Mouse (Mus musculus) testis, postnatal 10 days (tissue): ENCODE measurements around the gene Lrriq3.

Experiments used
- DNase-seq: peaks from one replicate; pipeline ENCODE4 v3.0.0; 2021; ENCODE audit warnings: low spot score

Lrriq3 gene

DNA sequence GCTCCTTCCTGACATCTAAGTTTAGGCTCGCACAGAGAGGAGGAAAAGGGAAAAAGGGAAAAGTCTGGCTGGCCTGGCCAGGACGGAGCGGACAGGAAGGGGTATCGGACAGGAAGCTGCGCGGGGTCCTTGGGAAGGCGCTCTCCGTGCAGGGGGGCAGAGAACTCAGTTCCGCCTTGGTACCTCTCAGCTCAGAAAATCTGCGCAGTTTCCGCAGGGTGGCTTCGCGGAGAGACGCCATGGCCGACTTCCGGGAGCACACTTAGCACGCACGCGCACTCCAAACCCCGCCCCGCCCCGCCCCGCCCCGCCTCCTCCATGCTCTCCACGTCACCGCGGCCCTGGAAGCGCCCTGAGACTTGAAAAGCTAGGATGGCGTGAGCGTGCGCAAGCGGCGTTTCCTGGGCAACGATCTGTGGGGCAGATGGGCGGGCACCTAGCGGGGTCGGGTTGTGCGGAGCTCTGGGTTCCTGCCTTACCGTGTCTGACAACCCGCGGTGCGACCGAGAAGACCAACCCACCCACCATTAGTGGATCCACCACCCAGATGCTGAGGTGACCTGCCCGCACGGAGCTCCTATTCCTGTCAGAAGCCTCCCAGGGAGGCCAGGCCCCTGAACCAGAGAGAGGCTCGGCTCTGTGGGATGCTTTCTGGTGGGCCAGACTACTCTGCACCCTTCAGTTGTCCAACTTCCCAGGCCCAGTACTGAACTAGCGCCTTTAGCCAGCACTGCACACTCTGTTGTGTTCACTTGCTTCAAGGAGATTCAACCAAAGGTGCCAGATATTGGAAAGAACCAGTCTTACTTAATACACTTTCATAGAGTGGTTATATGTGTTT is at the start of gene Lrriq3, which contains the start of gene Fpgt:
Lrriq3 (plus strand) TSS at position 319 of the 841 bp plus-strand sequence.
Fpgt (minus strand) TSS at position 288 of the 841 bp plus-strand sequence.
- peak; percentile 89 for DNase-seq

DNA sequence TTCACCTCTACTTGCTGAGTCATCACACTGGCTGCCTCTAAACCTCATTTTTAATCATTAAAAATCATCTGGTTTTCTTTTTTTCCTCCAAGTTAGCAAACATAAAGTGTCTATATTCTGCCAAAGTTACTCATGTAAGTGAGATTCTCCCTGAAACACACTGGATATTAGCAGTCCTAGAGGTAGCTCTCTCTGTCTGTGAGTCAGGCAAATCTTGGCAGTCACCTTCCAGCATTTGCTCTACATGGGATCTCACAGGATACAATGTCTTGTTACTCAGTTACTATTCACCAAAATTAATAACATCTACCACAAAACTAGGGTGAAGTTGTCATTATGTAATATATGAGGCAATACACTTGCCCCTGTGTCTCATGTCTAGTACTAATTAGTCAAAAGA is 41.2 kb upstream of the Lrriq3 start:
- DNase-seq, result no peak

DNA sequence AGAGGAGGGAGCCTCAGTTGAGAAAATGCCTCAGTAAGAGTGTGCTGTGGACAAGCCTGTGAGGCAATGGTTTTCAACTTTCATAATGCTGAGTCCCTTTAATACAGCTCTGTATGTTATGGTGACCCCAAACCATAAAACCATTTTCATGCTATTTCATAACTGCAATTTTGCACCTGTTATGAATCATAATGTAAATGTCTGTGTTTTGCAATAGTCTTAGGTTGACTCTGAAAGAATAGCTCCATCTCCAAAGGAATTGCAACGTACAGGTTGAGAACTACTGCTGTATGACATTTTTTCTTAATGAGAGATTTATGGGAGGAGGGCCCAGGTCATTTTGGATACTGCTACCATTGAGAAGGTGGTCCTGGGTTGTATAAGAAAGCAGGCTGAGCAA is 40.0 kb upstream of the Lrriq3 start:
- no peak for DNase-seq

DNA sequence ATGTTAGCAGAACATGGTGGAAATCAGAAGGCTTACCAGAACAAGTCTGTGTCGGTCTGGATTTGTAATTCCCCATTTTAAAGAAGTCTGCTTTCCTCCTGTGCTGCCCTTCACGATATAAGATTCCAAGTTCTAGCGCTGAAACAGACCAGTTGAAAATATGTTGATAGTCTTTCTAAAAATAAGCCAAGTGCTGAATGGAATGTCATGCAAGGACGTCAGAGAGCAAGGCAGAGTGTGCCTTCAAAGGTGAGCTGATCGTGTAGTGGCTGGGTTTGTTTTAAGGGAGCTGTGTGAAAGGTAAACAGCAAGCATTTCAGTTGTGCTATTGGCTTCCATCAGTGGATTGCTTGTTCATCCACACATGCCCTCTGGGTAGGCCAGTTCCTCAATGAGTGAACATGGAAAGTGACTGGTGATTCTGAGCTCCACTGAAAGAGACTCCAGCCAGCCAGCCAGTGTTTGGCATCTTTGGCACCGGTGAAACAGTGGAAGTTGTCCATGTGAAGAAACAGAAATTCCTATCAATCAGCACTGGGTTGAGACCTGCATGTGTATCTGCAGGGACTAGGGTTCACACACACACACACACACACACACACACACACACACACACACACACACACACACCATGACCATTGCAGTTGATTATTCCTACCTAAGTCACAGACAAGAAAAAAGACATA is 37.9 kb upstream of the Lrriq3 start, which contains the start of gene Tnni3k:
Tnni3k (minus strand) TSS at position 177 of the 686 bp plus-strand sequence.
- DNase-seq, result no peak

DNA sequence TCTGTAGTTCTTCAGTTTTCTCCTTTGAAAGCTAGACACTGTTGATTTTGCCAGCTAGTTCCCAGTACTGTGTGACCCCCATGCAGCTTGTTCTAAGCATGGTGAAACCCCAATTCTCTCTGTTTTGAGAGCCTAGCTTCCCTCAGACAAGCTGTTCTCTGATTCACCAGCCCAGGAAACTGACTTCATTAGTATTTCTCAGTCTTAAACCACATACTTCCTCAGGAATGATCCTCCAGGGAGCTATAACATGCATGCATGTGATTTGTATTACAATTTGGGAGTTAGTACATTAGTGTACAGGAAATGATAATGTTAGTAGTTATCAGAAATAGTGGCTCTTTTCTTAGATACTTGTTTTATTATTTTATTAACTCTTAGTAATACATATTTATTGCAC is 36.6 kb upstream of the Lrriq3 start:
- no peak for DNase-seq

DNA sequence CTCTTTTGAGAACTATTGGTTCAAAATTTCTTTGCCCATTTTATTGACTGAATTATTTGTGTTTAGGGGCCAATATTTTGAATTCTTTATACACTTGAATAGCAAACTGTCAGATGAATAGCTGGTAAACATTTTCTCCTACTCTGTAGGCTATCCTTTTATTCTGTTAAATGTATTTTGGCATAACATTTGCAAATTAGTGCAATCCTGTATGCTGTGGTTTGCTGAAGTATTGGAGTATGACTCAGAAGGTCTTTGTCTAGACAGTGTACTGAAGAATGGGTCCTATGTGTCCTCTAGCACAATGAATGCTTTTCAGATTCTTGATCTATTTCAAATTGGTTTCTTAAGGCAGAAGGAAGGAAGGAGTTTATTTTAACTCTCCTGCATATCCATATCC is 35.7 kb upstream of the Lrriq3 start:
- DNase-seq, result no peak

DNA sequence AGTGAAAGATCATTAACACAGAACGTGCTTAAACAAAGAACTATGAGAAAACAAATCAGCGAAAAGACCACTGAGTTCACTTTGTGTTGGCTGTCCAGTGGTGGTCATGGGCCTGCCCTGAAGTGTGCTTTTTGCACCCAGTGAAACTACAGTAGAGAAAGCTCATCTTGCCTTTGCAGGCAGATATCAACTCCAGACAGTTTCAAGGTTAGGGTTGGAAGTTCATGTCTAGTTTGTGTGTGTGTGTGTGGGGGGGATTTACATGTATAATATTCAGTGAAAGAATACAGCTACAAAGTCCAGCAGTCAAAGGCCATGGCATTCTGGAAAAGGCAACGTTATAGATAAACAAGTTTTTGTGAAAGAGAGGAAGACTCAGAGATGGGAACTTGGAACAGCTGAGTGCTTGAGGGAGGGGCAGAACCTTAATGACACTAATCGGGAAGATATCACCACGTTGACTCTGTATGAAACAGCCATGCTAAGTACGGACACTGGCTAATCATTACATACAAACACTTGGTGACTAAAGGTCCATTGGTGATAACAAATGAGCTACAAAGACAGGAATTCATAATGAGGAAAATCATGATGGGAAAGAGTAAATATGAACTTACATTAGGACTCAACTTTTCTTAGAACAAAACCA is 34.3 kb upstream of the Lrriq3 start:
- DNase-seq, result no peak

DNA sequence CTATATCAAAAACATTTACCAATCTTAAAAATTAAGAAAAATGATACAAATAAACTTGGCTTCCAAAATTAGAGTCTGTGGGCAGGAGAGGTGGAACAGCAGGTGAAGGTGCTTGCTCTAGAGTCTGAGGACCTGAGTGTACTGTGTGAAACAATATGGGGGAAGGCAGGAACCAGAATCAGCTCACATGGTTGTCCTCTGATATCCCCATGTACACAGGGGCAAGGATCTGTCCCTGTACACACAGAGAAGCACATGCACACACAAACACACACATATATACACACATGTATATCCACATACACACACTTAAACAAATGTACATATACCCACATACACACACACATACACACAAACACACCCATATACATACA is 33.8 kb upstream of the Lrriq3 start:
- no peak for DNase-seq

DNA sequence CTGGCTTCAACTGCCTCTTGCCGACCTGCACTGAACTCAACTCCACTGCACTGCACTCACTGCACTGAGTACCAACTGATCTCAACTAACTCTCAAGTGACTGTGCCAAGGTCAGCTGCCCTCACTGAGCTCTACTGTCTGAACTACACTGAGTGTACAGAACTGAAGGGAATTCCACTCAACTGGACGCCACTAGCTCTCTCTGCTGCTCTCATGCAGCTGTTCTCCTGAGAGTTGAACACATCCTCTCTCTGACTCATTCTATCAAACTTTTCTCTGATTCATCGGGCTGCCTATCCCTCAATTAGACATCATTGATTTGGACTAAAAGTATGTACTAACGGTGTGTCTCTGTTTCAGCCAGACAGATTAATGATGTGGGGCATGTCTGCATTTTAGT is 15.3 kb upstream of the Lrriq3 start:
- no peak for DNase-seq

DNA sequence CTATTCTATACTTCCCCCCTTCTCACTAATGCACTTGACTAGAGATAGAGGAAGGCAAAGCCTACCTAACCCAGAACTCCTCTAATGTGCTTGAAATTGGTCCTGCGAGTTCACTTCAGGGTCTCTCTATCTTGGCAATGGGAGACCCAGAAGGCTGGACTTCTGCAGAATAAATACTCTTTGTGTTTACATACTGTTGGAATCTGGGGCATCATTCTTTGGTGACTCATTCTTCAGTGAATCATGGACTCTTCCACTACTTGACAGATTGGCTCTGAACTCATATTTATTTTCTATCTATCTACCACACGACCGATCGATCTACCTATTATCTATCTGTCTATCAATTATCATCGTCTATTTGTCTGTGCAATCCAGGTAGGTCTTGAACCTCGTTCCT is 1.2 kb upstream of the Lrriq3 start:
- DNase-seq, result no peak

DNA sequence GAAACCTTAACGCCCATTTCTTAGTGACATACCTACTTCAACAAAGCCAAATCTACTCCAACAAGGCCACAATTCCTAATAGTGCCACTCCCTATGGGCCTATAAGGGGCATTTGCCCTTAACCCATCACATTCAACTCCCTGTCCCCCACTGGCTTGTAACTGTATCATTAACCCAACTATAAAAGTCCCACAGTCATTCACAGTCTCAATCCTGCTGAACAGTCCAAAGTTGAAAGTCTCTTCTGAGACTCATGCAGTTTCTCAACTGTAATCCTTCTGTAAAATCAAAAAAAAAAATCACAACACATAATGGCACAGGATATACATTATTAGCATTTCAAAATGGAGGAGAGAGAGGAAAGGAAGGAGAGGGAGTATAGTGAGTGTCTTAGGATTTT is 6.0 kb downstream of the Lrriq3 start:
- DNase-seq, result no peak

DNA sequence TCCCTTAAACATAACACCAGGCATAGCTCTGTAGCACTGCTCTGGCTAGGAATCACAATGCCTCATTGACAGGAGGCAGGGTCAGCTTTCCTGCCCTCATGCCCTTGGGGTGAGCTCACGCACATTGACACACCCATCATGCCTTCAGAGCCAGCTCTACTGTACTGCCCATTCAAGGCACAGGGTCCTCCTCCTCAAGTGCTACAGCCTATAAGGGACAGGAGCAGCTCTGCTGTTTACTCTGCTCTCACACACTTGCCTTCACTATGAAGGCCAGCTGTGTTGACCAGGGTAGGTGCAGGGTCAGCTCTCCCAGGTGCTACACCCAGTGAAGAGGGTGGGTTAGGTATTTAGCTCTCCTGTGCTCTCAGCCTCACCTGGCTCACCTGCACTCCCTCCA is 12.7 kb downstream of the Lrriq3 start:
- no peak for DNase-seq

DNA sequence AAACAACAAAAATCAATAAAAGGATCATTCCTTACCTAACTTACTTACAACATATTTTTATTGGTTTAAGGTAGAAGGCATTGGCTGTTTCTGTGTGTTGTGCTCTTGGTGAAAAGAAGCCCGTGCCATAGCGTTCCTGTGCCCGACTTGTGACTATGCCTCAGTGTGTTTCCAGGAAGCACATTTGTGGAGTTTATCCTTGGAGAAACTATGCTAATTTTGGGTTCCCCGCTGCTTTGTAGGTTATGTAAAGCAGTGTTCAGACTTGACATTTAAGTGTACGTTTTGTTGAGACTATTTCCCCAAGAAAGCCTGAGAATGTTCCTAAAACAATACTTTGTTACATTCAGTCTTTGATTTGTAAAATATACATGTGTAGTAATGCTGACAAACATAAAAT is 44.5 kb downstream of the Lrriq3 start:
- DNase-seq, result no peak

DNA sequence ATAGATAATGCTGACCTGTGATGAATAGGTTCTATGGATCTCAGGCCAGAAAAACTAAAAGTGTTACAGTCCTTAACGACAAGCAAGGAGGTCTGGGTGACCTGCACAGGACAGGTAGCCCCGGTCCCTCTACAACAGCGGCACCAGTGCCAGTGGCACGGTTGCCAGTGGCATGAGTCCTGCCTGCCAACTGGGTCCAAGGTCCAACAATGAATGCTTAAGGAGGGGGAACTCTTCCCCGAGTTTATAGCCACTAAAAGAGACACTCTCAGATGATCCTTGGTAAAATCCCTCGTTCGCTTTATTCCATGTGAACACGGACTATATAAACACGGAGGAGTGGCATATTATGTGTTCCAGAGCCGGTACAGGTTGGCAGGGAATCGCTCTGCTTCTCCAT is 47.8 kb downstream of the Lrriq3 start:
- DNase-seq, result no peak

DNA sequence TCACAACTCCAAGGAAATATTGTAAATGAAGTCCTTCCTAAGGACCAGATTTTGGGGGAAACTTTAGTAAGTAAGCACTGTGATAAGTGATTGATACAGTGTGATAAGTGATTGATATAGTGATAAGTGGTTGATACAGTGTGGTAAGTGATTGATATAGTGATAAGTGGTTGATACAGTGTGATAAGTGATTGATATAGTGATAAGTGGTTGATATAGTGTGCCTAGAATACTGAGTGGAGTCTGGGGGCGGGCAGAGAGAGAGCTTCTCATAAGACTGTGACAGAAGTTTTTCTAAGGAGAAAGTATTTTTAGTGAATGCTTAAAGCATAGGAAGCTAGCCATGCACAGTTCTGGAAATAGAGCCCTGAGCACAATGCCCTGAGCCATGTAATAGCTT is 51.1 kb downstream of the Lrriq3 start:
- DNase-seq, result no peak

DNA sequence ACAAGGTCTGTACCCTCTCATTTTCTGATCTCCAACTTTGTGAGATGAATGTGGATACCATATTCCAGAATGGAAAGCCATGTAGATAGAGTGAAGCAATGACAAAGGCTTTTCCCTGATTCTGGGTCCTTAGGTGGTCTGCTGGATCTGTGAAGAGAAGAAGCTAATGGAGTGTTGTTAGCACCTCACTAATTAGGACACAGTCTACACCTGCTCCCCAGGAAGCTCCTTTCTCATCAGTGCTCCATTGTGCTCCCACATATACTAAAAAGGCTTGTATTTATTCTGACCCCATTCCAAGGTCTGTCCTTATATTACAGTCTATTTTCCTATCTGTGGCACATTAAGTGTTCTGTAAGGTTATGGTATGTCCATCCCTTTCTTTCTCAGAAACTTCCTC is 68.6 kb downstream of the Lrriq3 start:
- no peak for DNase-seq

DNA sequence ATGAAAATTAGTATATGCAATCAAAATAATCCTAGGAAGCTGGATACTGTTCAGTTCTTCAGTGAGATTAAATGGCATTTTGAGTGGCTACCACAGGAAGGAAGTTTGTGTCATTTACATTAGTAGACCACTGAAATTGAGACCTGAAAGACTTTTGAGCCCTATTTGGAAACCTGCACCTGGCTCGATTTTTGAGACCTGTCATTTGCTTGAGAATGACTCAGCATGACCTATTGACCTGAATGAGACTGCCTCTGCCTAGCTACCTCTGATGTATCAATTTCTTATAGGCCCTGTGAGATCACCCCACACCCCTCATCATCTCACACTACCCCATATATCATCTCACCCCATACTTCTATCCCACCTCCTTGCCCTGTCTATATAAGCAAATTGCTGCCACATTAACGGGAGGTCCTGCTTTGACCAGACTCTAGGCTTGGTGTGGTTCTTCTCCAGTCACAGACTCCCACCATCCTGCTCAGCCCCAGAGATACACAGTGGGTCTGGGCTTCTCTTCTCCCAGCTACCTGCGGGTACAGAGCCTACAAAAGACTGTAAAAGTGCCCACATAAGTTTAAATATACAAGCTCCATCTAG is 87.2 kb downstream of the Lrriq3 start:
- DNase-seq, result no peak

DNA sequence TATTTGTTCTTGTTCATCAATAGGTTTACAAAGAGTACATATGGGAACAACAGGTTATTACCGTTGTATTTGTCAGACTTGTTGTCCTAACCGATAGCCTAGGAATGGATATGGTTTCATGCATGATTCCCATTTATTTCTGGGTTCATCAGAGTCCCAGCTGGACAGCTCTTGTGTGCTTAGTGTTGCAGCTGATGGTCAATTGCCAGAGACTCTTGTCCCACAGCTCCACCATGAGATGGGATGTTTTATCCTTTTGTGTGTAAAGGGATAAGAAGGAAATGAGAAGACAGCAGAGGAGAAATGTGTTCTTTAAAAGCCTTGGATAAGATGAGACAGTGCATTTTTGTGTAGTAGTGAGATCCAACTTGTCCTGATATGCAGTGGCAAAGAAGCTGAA is 93.2 kb downstream of the Lrriq3 start:
- DNase-seq, result no peak

DNA sequence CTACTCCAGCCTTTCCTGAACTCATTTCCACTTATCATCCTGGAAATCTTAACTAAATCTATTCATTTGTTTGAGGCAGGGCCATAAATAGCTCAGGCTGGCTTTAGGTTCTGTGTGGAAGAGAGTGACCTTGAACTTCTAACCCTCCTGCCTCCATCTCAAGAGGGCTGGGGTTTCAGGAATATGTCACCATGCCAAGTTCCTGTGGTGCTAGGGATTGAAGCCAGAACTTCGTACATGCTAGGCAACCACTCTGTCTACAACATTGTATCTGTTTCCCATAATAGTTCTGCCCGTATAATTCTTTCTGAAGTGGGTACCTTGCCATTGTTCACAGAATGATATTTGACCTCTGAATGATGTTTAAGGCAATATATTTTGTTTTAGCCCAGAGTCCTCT is 95.6 kb downstream of the Lrriq3 start:
- no peak for DNase-seq

DNA sequence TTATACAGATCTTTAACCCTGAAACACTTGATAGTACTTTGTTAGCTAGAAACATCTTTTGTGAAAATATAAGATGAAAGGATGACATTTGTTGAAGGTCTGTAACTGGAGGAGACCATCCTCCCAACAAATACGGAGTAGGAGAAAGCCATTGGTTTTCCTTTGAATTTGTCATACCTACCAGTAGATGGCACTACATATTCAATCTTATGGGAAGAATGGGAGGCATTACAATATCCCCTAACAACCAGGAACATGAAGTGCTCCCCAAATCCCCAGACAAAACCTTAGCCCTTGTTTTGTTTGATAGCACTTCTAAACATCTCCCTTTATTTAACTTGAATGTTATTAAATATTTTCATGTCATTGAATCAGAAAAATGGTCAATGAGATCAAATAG is 141.7 kb downstream of the Lrriq3 start:
- no peak for DNase-seq

DNA sequence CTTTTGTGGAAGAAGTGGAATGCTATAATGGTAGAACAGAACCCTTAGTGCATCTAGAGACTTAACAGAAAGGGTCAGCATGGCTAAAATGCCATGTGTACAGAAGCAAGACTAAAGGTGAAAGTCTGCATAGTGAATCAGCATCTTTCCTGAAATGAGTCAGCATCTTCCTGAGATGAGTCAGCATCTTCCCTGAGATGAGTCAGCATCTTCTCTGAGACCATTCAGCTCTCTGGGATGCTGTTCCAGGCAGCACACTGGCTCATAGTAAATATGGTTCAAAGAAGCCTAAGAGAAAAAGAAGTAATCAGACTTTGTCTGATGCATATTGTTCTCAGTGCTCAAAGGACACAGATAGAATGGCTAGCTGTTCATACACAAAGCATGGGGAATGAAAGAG is 142.3 kb downstream of the Lrriq3 start:
- DNase-seq, result no peak
